Mouse (Mus musculus) T-cell, adult 2 months (primary cell): ENCODE data around the gene Tubb2a.
A peak's percentile ranks its signal among the peaks of the same experiment; 100 is the strongest.

Experiments
- DNase-seq: peaks from one replicate; pipeline ENCODE4 v3.0.0; 2022; ENCODE audit warnings: low spot score

Gene Tubb2a

DNA sequence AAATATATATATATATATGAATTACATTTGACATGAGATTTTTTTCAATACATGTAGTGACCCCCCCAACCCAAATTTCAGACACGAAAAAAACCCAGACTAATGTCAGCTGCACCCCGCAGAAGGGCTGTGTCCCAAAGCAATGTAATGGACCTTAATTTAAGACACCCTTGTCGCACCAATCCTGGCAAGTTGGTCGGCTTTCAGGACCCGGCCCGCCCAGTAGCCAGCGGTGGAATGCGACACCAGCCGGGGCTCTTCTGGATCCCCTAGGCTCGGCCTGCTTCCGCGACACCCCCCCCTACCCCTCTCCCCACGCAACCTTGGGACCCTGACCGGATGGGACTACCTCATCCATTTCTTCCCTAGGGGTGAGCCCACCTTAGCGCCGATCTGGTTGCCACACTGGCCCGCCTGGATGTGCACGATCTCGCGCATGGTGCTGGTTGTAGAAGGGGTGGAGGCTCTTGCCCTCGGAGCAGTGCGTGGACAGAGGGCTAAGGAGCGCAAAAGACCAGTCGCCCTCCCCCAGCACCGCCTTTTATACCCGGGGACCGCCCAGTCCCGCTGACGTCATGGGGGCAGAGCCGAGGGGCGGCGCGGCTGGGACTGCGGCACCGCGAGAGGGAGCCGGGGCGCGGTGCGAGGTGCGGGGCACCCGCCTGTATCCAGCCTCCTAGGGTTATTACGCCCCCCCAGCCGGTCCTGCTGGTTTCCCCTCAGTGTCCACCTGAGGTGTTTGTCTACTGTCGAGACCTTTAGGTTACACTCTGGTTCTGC lies at the start of gene Tubb2a:
TSS of gene Tubb2a (minus strand) at position 516 of the 780 bp plus-strand sequence.
- DNase-seq, result peak; percentile 88

DNA sequence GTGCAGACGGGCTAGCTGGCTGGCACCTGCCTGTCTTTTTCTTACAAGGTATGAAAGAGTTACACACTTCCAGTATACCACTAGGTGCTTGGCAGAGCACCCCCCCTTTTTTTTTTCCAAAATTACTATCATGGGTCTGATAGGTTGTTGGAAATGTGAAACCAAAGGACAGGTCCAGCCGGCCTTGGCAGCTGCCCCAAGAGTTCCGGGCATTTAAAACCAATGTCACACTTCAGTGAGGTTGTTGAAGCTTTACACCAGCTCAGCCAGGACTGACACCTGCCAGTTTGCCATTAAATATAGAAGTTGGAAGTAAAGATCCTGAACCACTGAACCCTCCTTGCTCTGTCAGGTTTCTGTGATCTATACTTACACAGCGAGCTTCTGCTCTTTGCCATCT lies 47.9 kb upstream of the Tubb2a start:
- DNase-seq, result no peak

DNA sequence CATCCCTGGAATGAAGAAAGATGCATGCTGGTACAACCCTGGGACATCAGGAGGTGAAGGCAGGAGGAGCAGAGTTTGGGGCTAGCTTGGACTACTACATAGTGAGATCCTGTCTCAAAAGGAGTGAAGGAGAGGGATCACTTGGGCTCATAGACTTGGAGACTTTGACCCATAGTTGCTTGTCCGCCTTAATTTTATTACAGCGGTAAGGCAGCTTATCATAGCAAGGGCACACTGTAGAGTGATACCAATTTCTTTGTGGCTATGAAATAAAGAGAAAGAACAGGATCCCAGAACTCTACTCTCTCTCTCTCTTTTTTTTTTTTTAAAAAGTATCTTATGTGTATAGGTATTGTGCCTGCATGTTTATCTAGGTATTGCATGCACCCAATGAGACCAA lies 42.7 kb upstream of the Tubb2a start:
- no peak for DNase-seq

GRCm38 (mm10) chr13:34119406-34119805 lies 41.6 kb upstream of the Tubb2a start:
- no peak for DNase-seq

GRCm38 (mm10) chr13:34118816-34119215 lies 41.0 kb upstream of the Tubb2a start:
- DNase-seq, result no peak

DNA sequence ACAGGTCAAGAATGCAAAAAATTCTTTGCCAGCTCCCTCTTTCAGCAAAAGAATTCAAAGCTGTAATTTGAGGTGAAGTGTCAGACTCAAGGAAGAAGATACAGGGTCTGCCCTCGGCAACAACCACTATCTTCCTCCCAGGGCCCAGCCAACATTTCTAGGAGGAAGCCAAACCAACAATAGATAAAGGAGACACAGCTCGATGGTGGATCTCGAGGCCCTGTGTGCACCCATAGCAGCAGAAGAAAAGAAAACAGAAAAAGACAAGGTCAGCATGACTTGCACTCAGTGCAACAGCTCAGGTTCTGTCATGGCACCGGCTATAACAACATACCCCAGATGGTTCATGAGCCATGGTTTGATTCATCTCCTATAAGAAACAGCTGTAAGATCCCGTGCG lies 38.7 kb upstream of the Tubb2a start:
- no peak for DNase-seq

- no peak for DNase-seq
Observed at GRCm38 (mm10) chr13:34114654-34115053, 36.8 kb upstream of the Tubb2a start.

DNA sequence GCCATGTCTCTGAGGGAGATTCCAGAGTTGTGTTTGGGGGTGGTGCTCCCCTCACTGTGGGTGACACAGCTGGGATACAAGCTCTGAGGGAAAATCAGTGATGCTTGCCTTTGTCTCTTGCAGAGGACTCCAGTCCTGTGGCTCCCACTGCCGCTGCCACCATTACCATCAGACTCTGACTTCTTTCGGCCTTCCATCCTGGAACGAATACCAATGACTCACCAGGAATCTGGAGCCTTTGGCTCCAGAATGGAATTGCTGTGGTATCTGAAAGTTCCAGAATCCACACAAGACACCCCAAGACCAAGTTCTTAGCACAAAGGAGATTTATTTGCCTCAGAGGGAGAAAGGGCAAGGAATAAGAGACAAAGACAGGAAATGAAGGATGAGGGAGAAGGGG lies 35.3 kb upstream of the Tubb2a start:
- DNase-seq, result no peak

- DNase-seq, result no peak
Observed at GRCm38 (mm10) chr13:34112369-34113081, 34.7 kb upstream of the Tubb2a start.

GRCm38 (mm10) chr13:34111878-34112277 lies 34.1 kb upstream of the Tubb2a start:
- no peak for DNase-seq

GRCm38 (mm10) chr13:34111019-34111418 lies 33.2 kb upstream of the Tubb2a start:
- DNase-seq, result no peak

- no peak for DNase-seq
Observed at GRCm38 (mm10) chr13:34109677-34110058, 31.9 kb upstream of the Tubb2a start.

DNA sequence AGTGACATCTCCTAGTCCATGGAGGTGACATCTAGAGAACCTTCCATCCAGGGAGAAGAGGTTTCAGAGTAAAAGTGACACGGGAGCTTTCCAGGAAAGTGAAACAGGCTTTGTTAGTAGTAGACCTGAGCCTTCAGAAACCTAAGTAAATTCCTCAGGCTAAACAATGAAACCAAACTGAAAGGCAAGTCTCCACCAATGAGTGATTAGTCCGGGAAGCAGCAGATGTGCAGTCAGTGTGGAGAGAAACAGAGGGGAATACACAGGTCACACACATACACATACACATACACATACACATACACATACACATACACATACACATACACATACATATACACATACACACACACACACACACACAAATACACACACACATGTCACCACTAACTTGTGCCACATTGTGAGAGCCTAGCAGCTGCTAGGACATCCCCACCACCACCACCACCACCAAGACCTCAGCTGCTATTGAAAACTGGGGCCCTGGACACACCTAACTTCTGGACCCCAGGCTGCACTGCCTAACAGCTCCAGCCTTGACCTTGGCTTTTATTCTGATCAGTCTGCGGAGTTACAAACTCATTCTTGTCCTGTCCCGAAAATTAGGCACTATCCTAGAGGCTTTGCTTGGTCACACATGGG lies 31.3 kb upstream of the Tubb2a start:
- DNase-seq, result no peak

- DNase-seq, result no peak
Observed at GRCm38 (mm10) chr13:34106999-34107398, 29.2 kb upstream of the Tubb2a start.

DNA sequence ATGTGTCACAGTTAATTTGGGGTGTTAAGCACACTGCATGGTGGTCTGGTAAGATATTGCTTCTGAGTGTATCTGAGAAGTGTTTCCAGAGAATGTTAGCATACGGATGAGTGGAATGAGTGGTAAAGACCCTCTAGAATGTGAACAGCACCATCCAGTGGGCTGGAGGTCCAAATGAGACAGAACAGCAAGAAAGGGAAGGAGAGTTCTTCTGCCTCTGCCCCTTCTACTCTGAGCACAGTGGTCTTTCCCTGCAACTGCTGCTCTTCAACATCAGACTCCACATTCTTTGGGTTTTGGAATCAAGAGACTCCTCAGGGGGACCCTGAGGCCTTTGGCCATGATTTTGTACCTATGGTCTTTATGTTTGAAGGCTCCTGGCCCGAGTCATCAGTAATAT lies 28.4 kb upstream of the Tubb2a start:
- DNase-seq, result no peak

DNA sequence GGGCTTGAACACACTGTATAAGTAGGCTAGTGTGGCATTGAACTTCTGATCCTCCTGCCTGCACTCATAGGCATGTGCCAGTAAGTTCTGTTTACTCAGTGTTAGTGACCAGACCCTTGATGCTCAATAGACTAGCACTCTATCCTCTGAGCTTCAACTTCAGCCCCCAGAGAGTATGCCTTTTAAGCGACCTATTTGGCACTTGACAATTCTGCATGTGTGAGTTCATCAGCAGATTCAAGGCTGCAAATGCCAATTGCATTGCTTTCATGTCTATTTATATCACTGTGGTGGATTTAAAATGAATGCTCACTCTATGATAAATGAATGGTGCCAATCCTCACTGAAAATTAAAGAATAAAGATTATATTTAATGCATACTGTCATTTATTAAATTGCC lies 27.6 kb upstream of the Tubb2a start:
- no peak for DNase-seq

GRCm38 (mm10) chr13:34101908-34102307 lies 24.1 kb upstream of the Tubb2a start:
- DNase-seq, result no peak

- no peak for DNase-seq
Observed at GRCm38 (mm10) chr13:34101247-34101646, 23.4 kb upstream of the Tubb2a start.

GRCm38 (mm10) chr13:34100733-34101132 lies 22.9 kb upstream of the Tubb2a start:
- no peak for DNase-seq

DNA sequence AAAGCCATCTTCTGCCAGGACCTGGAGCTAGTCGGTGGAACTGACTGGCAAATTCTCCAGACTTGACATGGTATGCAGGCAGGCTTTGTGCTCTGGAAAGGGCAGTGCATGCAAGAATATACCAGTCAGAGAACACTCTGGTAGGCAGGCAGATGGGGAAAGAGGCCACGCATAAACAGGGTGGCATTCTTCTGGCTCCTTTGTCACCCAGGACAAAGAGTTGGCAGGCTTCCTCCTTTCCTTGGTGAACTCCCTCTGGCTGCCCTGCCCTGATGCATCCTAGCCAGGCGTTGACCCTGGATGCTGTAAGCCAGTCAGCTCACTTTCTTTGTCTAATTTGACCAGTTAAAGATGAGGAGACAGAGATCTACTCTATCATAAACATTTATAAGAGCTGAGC lies 19.3 kb upstream of the Tubb2a start:
- DNase-seq, result no peak

- no peak for DNase-seq
Observed at GRCm38 (mm10) chr13:34096455-34096854, 18.6 kb upstream of the Tubb2a start.

GRCm38 (mm10) chr13:34095542-34096435 lies 18.0 kb upstream of the Tubb2a start:
- DNase-seq, result peak; percentile 73
